Mouse (Mus musculus) G1E (cell line): ENCODE data around the gene Sppl2b. TPM values are rescaled to one million over a fixed set of nuclear protein-coding genes. Genes with fewer than 3 reads are reported as not detected.

ENCODE experiments used
- ATAC-seq: 2 replicates; pipeline ENCODE4 v1.8.0; 2016; ENCODE audit warnings: mild to moderate bottlenecking; ENCODE audit not compliant: insufficient number of reproducible peaks, poor library complexity, low FRiP score, severe bottlenecking; ENCODE audit errors: extremely low read depth
- DNase-seq: peaks from one replicate; pipeline ENCODE4 v3.0.0; 2012; ENCODE audit warnings: low spot score
- H3K27me3 ChIP-seq: 2 replicates; pipeline ENCODE4 v1.6.1; 2012; ENCODE audit warnings: mild to moderate bottlenecking, low read length, inconsistent platforms; ENCODE audit not compliant: insufficient read depth
- H3K36me3 ChIP-seq: replicated peaks from 2 replicates; pipeline ENCODE3; 2012; ENCODE audit warnings: mild to moderate bottlenecking, inconsistent platforms
- H3K4me1 ChIP-seq: 2 replicates; pipeline ENCODE4 v1.6.1; 2012; ENCODE audit warnings: low read depth, low read length, inconsistent platforms, mixed read lengths; ENCODE audit not compliant: insufficient read depth
- H3K4me3 ChIP-seq: 2 replicates; pipeline ENCODE4 v1.5.1; 2012; ENCODE audit warnings: low read depth, mild to moderate bottlenecking, inconsistent platforms, low read length, moderate library complexity, mixed read lengths
- H3K9me3 ChIP-seq: replicated peaks from 2 replicates; pipeline ENCODE4 v1.6.1; 2012; ENCODE audit warnings: inconsistent platforms
- CTCF ChIP-seq: IDR thresholded peaks from 2 replicates; pipeline ENCODE4 v1.5.1; 2012; ENCODE audit warnings: low read depth, low read length, inconsistent platforms, mixed read lengths
- GATA1 ChIP-seq: IDR thresholded peaks from 2 replicates; pipeline ENCODE4 v1.6.1; 2012; ENCODE audit warnings: borderline replicate concordance, low read length, inconsistent platforms, mixed read lengths
- GATA2 ChIP-seq: IDR thresholded peaks from 2 replicates; pipeline ENCODE4 v1.6.1; 2012; ENCODE audit warnings: low read depth, low read length, inconsistent platforms, borderline replicate concordance
- POLR2AphosphoS5 ChIP-seq: IDR thresholded peaks from 2 replicates; pipeline ENCODE4 v1.6.1; 2012; ENCODE audit warnings: low read depth, low read length, inconsistent platforms; ENCODE audit not compliant: insufficient replicate concordance
- TAL1 ChIP-seq: conservative IDR thresholded peaks from 2 replicates; pipeline ENCODE4 v1.6.1; 2012; ENCODE audit warnings: low read depth, low read length, inconsistent platforms, mixed read lengths
- polyA plus RNA-seq: library from polyadenylated mRNA; stranded (reverse); fragments of >175 nt; gene quantifications from 2 replicates; pipeline ENCODE4 v1.2.3, GENCODE M21; 2012
- total RNA-seq, 2 experiments: library from RNA; stranded (forward) in 1 of 2; stranded (reverse) in 1 of 2; fragments of 200-1000 nt in 1 of 2; fragments of >200 nt in 1 of 2; fragmentation: Nextera tagmentation in 1 of 2; gene quantifications; 2 replicates each; pipeline ENCODE4 v1.2.3; 2014 to 2017

The Sppl2b gene
- total RNA-seq (2014; fragmentation: Nextera tagmentation) (46.0 and 55.1 TPM in 2 replicates), total RNA-seq (2017) (18.0 and 22.1 TPM in 2 replicates), polyA plus RNA-seq (76.6 and 92.5 TPM in 2 replicates)

GRCm38 (mm10) chr10:80854913-80855748 lies at the start of gene Sppl2b, which contains the start of gene Lsm7:
Gene Sppl2b (plus strand): TSS chr10:80855275.
Gene Lsm7 (minus strand): TSS chr10:80855209.
- DNase-seq (peak; percentile 95), ATAC-seq (peak; percentile 7)
- Histone ChIP-seq H3K36me3 (peaks cover 71% of the 10 kb centered on the region), H3K4me1 (peaks cover 87% of the 10 kb centered on the region), H3K27me3 (no peaks in the 10 kb centered on the region), H3K9me3 (no peaks in the 10 kb centered on the region), H3K4me3 (peak within 1 kb of the TSS; percentile 80)
- no peak for TF ChIP-seq GATA1
- TF ChIP-seq CTCF = no peak
- TF ChIP-seq TAL1 = no peak
- TF ChIP-seq POLR2AphosphoS5 = no peak
- TF ChIP-seq GATA2 = no peak

DNA sequence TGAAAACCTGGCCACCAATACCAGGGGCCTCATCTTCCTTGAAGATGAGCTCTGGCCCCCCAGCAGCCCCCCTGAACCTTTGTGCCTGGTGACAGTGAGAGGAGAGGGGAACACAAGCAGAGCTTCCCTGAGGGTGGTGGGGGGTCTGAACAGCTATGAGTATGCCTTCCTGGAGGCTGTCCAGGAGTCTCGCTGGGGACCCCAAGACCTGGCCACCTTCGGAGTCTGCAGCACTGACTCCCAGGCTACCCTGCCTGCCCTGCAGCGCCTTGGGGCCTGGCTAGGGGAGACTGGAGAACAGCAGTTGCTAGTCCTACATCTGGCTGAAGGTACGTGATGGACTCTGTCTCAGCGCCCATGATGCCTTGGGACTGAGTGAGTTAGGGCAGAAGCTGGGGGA lies 49.8 kb upstream of the Sppl2b start:
- ATAC-seq (no peak), DNase-seq (no peak)
- peaks cover 14% of the 10 kb centered on the region for H3K9me3 ChIP-seq
- peaks cover 79% of the 10 kb centered on the region for H3K36me3 ChIP-seq
- no peak overlapping the region for H3K4me3 ChIP-seq
- TF ChIP-seq GATA2 (no peak), CTCF (no peak), TAL1 (no peak), GATA1 (no peak), POLR2AphosphoS5 (no peak)
- H3K27me3 ChIP-seq = peaks cover 20% of the 10 kb centered on the region; the same call in 1 of the 2 replicates
- H3K4me1 ChIP-seq = peaks cover 73% of the 10 kb centered on the region

DNA sequence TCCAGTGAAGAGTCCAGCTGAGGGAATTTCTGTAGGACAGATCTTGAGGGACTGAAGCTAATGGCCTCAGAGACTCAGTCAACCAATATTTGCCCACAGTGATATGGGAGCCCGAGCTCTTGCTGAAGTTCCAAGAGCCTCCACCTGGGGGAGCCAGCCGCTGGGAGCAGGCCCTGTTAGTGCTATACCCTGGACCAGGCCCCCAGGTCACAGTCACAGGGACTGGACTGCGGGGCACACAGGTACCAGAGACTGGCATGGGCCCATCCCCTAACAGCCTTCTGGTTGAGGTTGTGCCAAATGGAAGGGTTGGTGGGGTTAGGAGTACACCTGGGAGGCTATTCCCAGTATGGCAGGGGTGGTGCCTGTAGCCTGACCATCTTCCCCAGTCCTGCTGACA lies 49.1 kb upstream of the Sppl2b start:
- H3K36me3 ChIP-seq = peaks cover 73% of the 10 kb centered on the region
- 0 out of 2 replicates have a peak, but pooled peaks have one; percentile 30 for TF ChIP-seq CTCF
- no peak for TF ChIP-seq TAL1
- H3K4me1 ChIP-seq = peaks cover 71% of the 10 kb centered on the region
- no peak; the same call in 1 of the 2 replicates for ATAC-seq
- peaks cover 14% of the 10 kb centered on the region for H3K9me3 ChIP-seq
- no peak for DNase-seq
- no peak overlapping the region for H3K4me3 ChIP-seq
- peaks cover 24% of the 10 kb centered on the region; the same call in 1 of the 2 replicates for H3K27me3 ChIP-seq

DNA sequence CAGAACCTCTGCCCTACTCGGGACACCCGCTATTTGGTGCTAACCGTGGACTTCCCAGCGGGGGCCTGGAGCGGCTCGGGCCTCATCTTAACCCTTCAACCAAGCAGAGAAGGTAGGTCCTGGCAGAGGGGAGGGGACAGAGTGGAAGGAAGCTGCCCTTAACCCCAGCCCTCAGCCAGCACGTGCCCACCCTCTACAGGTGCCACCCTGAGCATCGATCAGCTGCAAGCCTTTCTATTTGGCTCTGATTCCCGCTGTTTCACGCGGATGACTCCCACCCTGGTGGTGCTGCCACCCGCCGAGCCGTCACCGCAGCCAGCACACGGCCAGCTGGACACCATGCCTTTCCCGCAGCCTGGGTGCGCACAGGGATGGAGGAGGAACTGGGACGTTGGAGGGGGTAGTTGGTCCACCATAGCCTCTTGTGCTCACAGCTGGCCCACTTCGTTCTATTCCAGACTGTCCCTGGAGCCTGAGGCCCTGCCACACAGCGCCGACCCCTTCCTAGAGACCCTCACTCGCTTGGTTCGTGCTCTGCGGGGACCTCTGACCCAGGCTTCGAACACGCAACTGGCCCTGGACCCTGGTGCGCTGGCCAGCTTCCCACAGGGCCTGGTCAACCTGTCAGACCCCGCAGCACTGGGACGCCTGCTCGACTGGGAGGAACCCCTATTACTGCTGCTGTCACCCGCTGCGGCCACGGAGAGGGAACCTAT lies 48.6 kb upstream of the Sppl2b start:
- H3K36me3 ChIP-seq = peaks cover 67% of the 10 kb centered on the region
- peaks cover 65% of the 10 kb centered on the region for H3K4me1 ChIP-seq

GRCm38 (mm10) chr10:80807057-80807627 lies 47.9 kb upstream of the Sppl2b start:
- Histone ChIP-seq H3K27me3 (peaks cover 26% of the 10 kb centered on the region; the same call in 1 of the 2 replicates), H3K4me1 (peaks cover 61% of the 10 kb centered on the region), H3K4me3 (peak overlapping the region; percentile 23; the same call in 1 of the 2 replicates), H3K36me3 (peaks cover 61% of the 10 kb centered on the region), H3K9me3 (peaks cover 14% of the 10 kb centered on the region)
- DNase-seq = no peak
- ATAC-seq = no peak
- TF ChIP-seq CTCF (no peak), GATA1 (no peak), TAL1 (no peak), GATA2 (no peak), POLR2AphosphoS5 (no peak)

More for the DNA sequence above, 48.6 kb upstream of the Sppl2b start:
- H3K27me3 ChIP-seq = peaks cover 24% of the 10 kb centered on the region; the same call in 1 of the 2 replicates
- H3K4me3 ChIP-seq = peak overlapping the region; percentile 23; the same call in 1 of the 2 replicates
- no peak for DNase-seq
- TF ChIP-seq POLR2AphosphoS5 (no peak), GATA1 (no peak), CTCF (no peak), GATA2 (no peak), TAL1 (no peak)
- no peak for ATAC-seq
- peaks cover 14% of the 10 kb centered on the region for H3K9me3 ChIP-seq

- peaks cover 16% of the 10 kb centered on the region for H3K9me3 ChIP-seq
- TF ChIP-seq TAL1 (no peak), GATA2 (no peak), GATA1 (no peak), CTCF (no peak), POLR2AphosphoS5 (no peak)
- DNase-seq (no peak), ATAC-seq (no peak)
- no peak overlapping the region for H3K4me3 ChIP-seq
- H3K27me3 ChIP-seq = peaks cover 34% of the 10 kb centered on the region
- peaks cover 49% of the 10 kb centered on the region for H3K36me3 ChIP-seq
- peaks cover 49% of the 10 kb centered on the region for H3K4me1 ChIP-seq
Measured at GRCm38 (mm10) chr10:80808099-80808984, 46.7 kb upstream of the Sppl2b start.
